Mouse (Mus musculus): ENCODE results near the gene Cdkal1. TPM values are rescaled to one million over a fixed set of nuclear protein-coding genes. Genes with fewer than 3 reads are reported as not detected.

Gene Cdkal1
- total and polyA plus RNA-seq, 2 experiments from 2014 or later = 17.4 to 17.6 TPM

GRCm38 (mm10) chr13:29653407-29653806, 202.1 kb downstream of the Cdkal1 start:
- no peak overlapping the region for H3K4me3 ChIP-seq (ENCODE audit: low read depth, low read length)
- no peak for TF ChIP-seq CTCF (IDR thresholded peaks at IDR 0.05)
- H3K36me3 ChIP-seq (ENCODE audit: insufficient read depth, low read length) = no peaks in the 10 kb centered on the region
- ATAC-seq (ENCODE audit: low FRiP score) (no peak), DNase-seq (ENCODE audit: low spot score) (no peak)
- no peaks in the 10 kb centered on the region for H3K9me3 ChIP-seq (ENCODE audit: low read length)
- H3K9ac ChIP-seq (replicated peaks; ENCODE audit: low read length, poor library complexity, severe bottlenecking) = no peak overlapping the region
- WGBS = 90% methylated on average over 4 of the region's 4 CpGs
- no peaks in the 10 kb centered on the region for H3K4me1 ChIP-seq (ENCODE audit: insufficient read depth, low read length)
- no peak overlapping the region for H3K4me2 ChIP-seq (ENCODE audit: low read depth, low read length, poor library complexity, severe bottlenecking)
- no peaks in the 10 kb centered on the region for H3K27me3 ChIP-seq (ENCODE audit: insufficient read depth, low read length)
- H3K27ac ChIP-seq (ENCODE audit: low read depth, low read length) = no peak overlapping the region

GRCm38 (mm10) chr13:29652791-29653190, 202.7 kb downstream of the Cdkal1 start:
- H3K36me3 ChIP-seq (ENCODE audit: insufficient read depth, low read length) = no peaks in the 10 kb centered on the region
- no peaks in the 10 kb centered on the region for H3K27me3 ChIP-seq (ENCODE audit: insufficient read depth, low read length)
- DNase-seq (ENCODE audit: low spot score) (no peak), ATAC-seq (ENCODE audit: low FRiP score) (no peak)
- no peak overlapping the region for H3K4me3 ChIP-seq (ENCODE audit: low read depth, low read length)
- no peaks in the 10 kb centered on the region for H3K4me1 ChIP-seq (ENCODE audit: insufficient read depth, low read length)
- WGBS = 92% methylated on average over 6 of the region's 6 CpGs
- no peak for TF ChIP-seq CTCF (IDR thresholded peaks at IDR 0.05)
- H3K4me2 ChIP-seq (ENCODE audit: low read depth, low read length, poor library complexity, severe bottlenecking) = no peak overlapping the region
- no peaks in the 10 kb centered on the region for H3K9me3 ChIP-seq (ENCODE audit: low read length)
- H3K9ac ChIP-seq (replicated peaks; ENCODE audit: low read length, poor library complexity, severe bottlenecking) = no peak overlapping the region
- H3K27ac ChIP-seq (ENCODE audit: low read depth, low read length) = no peak overlapping the region

- Histone ChIP-seq H3K27ac (ENCODE audit: low read depth, low read length) (no peak overlapping the region), H3K27me3 (ENCODE audit: insufficient read depth, low read length) (no peaks in the 10 kb centered on the region), H3K36me3 (ENCODE audit: insufficient read depth, low read length) (no peaks in the 10 kb centered on the region), H3K9ac (replicated peaks; ENCODE audit: low read length, poor library complexity, severe bottlenecking) (no peak overlapping the region), H3K4me3 (ENCODE audit: low read depth, low read length) (no peak overlapping the region), H3K4me2 (ENCODE audit: low read depth, low read length, poor library complexity, severe bottlenecking) (no peak overlapping the region), H3K4me1 (ENCODE audit: insufficient read depth, low read length) (no peaks in the 10 kb centered on the region), H3K9me3 (ENCODE audit: low read length) (no peaks in the 10 kb centered on the region)
- WGBS = 79% methylated on average over 6 of the region's 6 CpGs
- ATAC-seq (ENCODE audit: low FRiP score) (no peak), DNase-seq (ENCODE audit: low spot score) (no peak)
- no peak for TF ChIP-seq CTCF (IDR thresholded peaks at IDR 0.05)
These were observed 204.8 kb downstream of the Cdkal1 start for GRCm38 (mm10) chr13:29650576-29651236.

- no peak overlapping the region for H3K4me3 ChIP-seq (ENCODE audit: low read depth, low read length)
- 75% methylated on average over 2 of the region's 2 CpGs for WGBS
- DNase-seq (ENCODE audit: low spot score) (no peak), ATAC-seq (ENCODE audit: low FRiP score) (no peak)
- TF ChIP-seq CTCF (IDR thresholded peaks at IDR 0.05) = no peak
- no peak overlapping the region for H3K27ac ChIP-seq (ENCODE audit: low read depth, low read length)
- no peaks in the 10 kb centered on the region for H3K4me1 ChIP-seq (ENCODE audit: insufficient read depth, low read length)
- H3K27me3 ChIP-seq (ENCODE audit: insufficient read depth, low read length) = no peaks in the 10 kb centered on the region
- H3K36me3 ChIP-seq (ENCODE audit: insufficient read depth, low read length) = no peaks in the 10 kb centered on the region
- H3K9me3 ChIP-seq (ENCODE audit: low read length) = no peaks in the 10 kb centered on the region
- H3K4me2 ChIP-seq (ENCODE audit: low read depth, low read length, poor library complexity, severe bottlenecking) = no peak overlapping the region
- no peak overlapping the region for H3K9ac ChIP-seq (replicated peaks; ENCODE audit: low read length, poor library complexity, severe bottlenecking)
These were observed 205.9 kb downstream of the Cdkal1 start for GRCm38 (mm10) chr13:29649593-29649992.

- no peak overlapping the region for H3K4me2 ChIP-seq (ENCODE audit: low read depth, low read length, poor library complexity, severe bottlenecking)
- no peak overlapping the region for H3K9ac ChIP-seq (replicated peaks; ENCODE audit: low read length, poor library complexity, severe bottlenecking)
- H3K36me3 ChIP-seq (ENCODE audit: insufficient read depth, low read length) = no peaks in the 10 kb centered on the region
- H3K4me1 ChIP-seq (ENCODE audit: insufficient read depth, low read length) = no peaks in the 10 kb centered on the region
- H3K4me3 ChIP-seq (ENCODE audit: low read depth, low read length) = no peak overlapping the region
- WGBS = 75% methylated on average over 2 of the region's 2 CpGs
- H3K27me3 ChIP-seq (ENCODE audit: insufficient read depth, low read length) = no peaks in the 10 kb centered on the region
- H3K27ac ChIP-seq (ENCODE audit: low read depth, low read length) = no peak overlapping the region
- no peak for ATAC-seq (ENCODE audit: low FRiP score)
- TF ChIP-seq CTCF (IDR thresholded peaks at IDR 0.05) = no peak
- DNase-seq (ENCODE audit: low spot score) = no peak
- H3K9me3 ChIP-seq (ENCODE audit: low read length) = no peaks in the 10 kb centered on the region
These were observed 213.2 kb downstream of the Cdkal1 start for GRCm38 (mm10) chr13:29642226-29642625.

GRCm38 (mm10) chr13:29641200-29641599, 214.3 kb downstream of the Cdkal1 start:
- Histone ChIP-seq H3K9me3 (ENCODE audit: low read length) (no peaks in the 10 kb centered on the region), H3K36me3 (ENCODE audit: insufficient read depth, low read length) (no peaks in the 10 kb centered on the region), H3K27me3 (ENCODE audit: insufficient read depth, low read length) (no peaks in the 10 kb centered on the region), H3K4me3 (ENCODE audit: low read depth, low read length) (no peak overlapping the region), H3K27ac (ENCODE audit: low read depth, low read length) (no peak overlapping the region), H3K9ac (replicated peaks; ENCODE audit: low read length, poor library complexity, severe bottlenecking) (no peak overlapping the region), H3K4me1 (ENCODE audit: insufficient read depth, low read length) (no peaks in the 10 kb centered on the region), H3K4me2 (ENCODE audit: low read depth, low read length, poor library complexity, severe bottlenecking) (no peak overlapping the region)
- 81% methylated on average over 5 of the region's 5 CpGs for WGBS
- ATAC-seq (ENCODE audit: low FRiP score) = no peak
- TF ChIP-seq CTCF (IDR thresholded peaks at IDR 0.05) = no peak
- DNase-seq (ENCODE audit: low spot score) = no peak
